Mouse (Mus musculus) hindbrain, postnatal 0 days (tissue): ENCODE measurements at regions not wholly inside any gene's neighbourhood (a gene's known extent, or its start where the extent isn't known, plus 50 kb on each side); places are given as distances from the start of the nearest gene placed in this dataset.

Experiments used
- ATAC-seq: fragments of 200-750 bp; cut with Nextera tagmentation; 2 replicates; pipeline ENCODE4 v1.8.0; 2017; ENCODE audit warnings: mild to moderate bottlenecking, moderate TSS enrichment, moderate library complexity
- DNase-seq: peaks from one replicate; pipeline ENCODE4 v3.0.0-alpha.2; 2015; ENCODE audit warnings: low spot score
- H3K27ac ChIP-seq: fragments of 300-500 bp; sonication (generic); 2 replicates; pipeline ENCODE4 v1.5.1; 2014; ENCODE audit warnings: mild to moderate bottlenecking
- H3K27me3 ChIP-seq: fragments of 300-500 bp; sonication (generic); 2 replicates; pipeline ENCODE4 v1.6.1; 2014; ENCODE audit warnings: low read length, mixed read lengths; ENCODE audit not compliant: insufficient read depth
- H3K36me3 ChIP-seq: fragments of 300-500 bp; sonication (generic); 2 replicates; pipeline ENCODE4 v1.6.1; 2014; ENCODE audit warnings: low read length, mixed read lengths; ENCODE audit not compliant: insufficient read depth
- H3K4me1 ChIP-seq: fragments of 300-500 bp; sonication (generic); 2 replicates; pipeline ENCODE4 v1.6.1; 2014; ENCODE audit warnings: antibody characterized with exemption, low read length, mixed read lengths; ENCODE audit not compliant: insufficient read depth
- H3K4me2 ChIP-seq: fragments of 300-500 bp; sonication (generic); 2 replicates; pipeline ENCODE4 v1.6.1; 2014; ENCODE audit warnings: low read depth, mild to moderate bottlenecking, low read length, moderate library complexity, mixed read lengths
- H3K4me3 ChIP-seq: fragments of 300-500 bp; sonication (generic); 2 replicates; pipeline ENCODE4 v1.5.1; 2014; ENCODE audit warnings: low read length
- H3K9ac ChIP-seq: fragments of 300-500 bp; sonication (generic); replicated peaks from 2 replicates; pipeline ENCODE4 v1.6.1; 2014; ENCODE audit warnings: mild to moderate bottlenecking, low read length, moderate library complexity, mixed read lengths
- H3K9me3 ChIP-seq: fragments of 300-500 bp; sonication (generic); 2 replicates; pipeline ENCODE4 v1.6.1; 2016; ENCODE audit warnings: low read length, mixed read lengths
- CTCF ChIP-seq: IDR thresholded peaks from 2 replicates; pipeline ENCODE4 v1.5.1; 2016; ENCODE audit warnings: antibody characterized with exemption, control low read depth, low read depth
- WGBS: fragments of 180-500 bp; shearing (Covaris S2); extraction: QIAGEN DNeasy Blood & Tissue Kit; methylation state at CpG from one replicate; pipeline ENCODE4 v1.1.7; 2014; 5-methylcytosine and 5-hydroxymethylcytosine counted together

- H3K36me3 ChIP-seq: no peaks in the 10 kb centered on the region
- H3K4me1 ChIP-seq: no peaks in the 10 kb centered on the region
- H3K4me3 ChIP-seq: no peak overlapping the region
- no peak for ATAC-seq
- no peak overlapping the region for H3K9ac ChIP-seq
- WGBS: 87% methylated on average over 4 of the region's 4 CpGs
- TF ChIP-seq CTCF: no peak
- no peaks in the 10 kb centered on the region for H3K9me3 ChIP-seq
- no peak for DNase-seq
- no peak overlapping the region for H3K27ac ChIP-seq
- no peaks in the 10 kb centered on the region for H3K27me3 ChIP-seq
- H3K4me2 ChIP-seq: no peak overlapping the region
Observed at GRCm38 (mm10) chr3:128067861-128068260, 171.7 kb upstream of the Fam241a start.

GRCm38 (mm10) chr3:128054031-128054430, 157.9 kb upstream of the Fam241a start:
- H3K27me3 ChIP-seq: no peaks in the 10 kb centered on the region
- DNase-seq: no peak
- no peak overlapping the region for H3K27ac ChIP-seq
- no peaks in the 10 kb centered on the region for H3K9me3 ChIP-seq
- ATAC-seq: no peak
- no peaks in the 10 kb centered on the region for H3K36me3 ChIP-seq
- H3K4me2 ChIP-seq: no peak overlapping the region
- 78% methylated on average over 9 of the region's 9 CpGs for WGBS
- H3K4me3 ChIP-seq: no peak overlapping the region
- TF ChIP-seq CTCF: no peak
- no peak overlapping the region for H3K9ac ChIP-seq
- H3K4me1 ChIP-seq: no peaks in the 10 kb centered on the region

- ATAC-seq (no peak), DNase-seq (no peak)
- H3K27me3 ChIP-seq: no peaks in the 10 kb centered on the region
- H3K4me1 ChIP-seq: no peaks in the 10 kb centered on the region
- no peak for TF ChIP-seq CTCF
- no peak overlapping the region for H3K4me3 ChIP-seq
- H3K9me3 ChIP-seq: no peaks in the 10 kb centered on the region
- H3K36me3 ChIP-seq: no peaks in the 10 kb centered on the region
- no peak overlapping the region for H3K27ac ChIP-seq
- 83% methylated on average over 3 of the region's 3 CpGs for WGBS
- H3K4me2 ChIP-seq: no peak overlapping the region
- H3K9ac ChIP-seq: no peak overlapping the region
Observed at GRCm38 (mm10) chr3:128043709-128044108, 147.6 kb upstream of the Fam241a start.

- no peak for DNase-seq
- no peak overlapping the region for H3K27ac ChIP-seq
Observed at GRCm38 (mm10) chr3:128040407-128041115, 144.4 kb upstream of the Fam241a start.

GRCm38 (mm10) chr3:128039185-128039584, 143.1 kb upstream of the Fam241a start:
- no peak overlapping the region for H3K4me2 ChIP-seq
- H3K36me3 ChIP-seq: no peaks in the 10 kb centered on the region
- no peaks in the 10 kb centered on the region for H3K27me3 ChIP-seq
- TF ChIP-seq CTCF: no peak
- H3K4me3 ChIP-seq: no peak overlapping the region
- no peaks in the 10 kb centered on the region for H3K9me3 ChIP-seq
- ATAC-seq: no peak
- 55% methylated on average over 5 of the region's 5 CpGs for WGBS
- DNase-seq: no peak
- no peak overlapping the region for H3K27ac ChIP-seq
- H3K4me1 ChIP-seq: no peaks in the 10 kb centered on the region
- no peak overlapping the region for H3K9ac ChIP-seq

More at GRCm38 (mm10) chr3:128040407-128041115, 144.4 kb upstream of the Fam241a start:
- no peak overlapping the region for H3K4me3 ChIP-seq
- no peaks in the 10 kb centered on the region for H3K4me1 ChIP-seq
- TF ChIP-seq CTCF: no peak
- no peaks in the 10 kb centered on the region for H3K9me3 ChIP-seq
- no peak overlapping the region for H3K4me2 ChIP-seq
- no peaks in the 10 kb centered on the region for H3K36me3 ChIP-seq
- no peaks in the 10 kb centered on the region for H3K27me3 ChIP-seq
- no peak overlapping the region for H3K9ac ChIP-seq
- no peak for ATAC-seq
- 70% methylated on average over 12 of the region's 12 CpGs for WGBS

GRCm38 (mm10) chr3:128036538-128036937, 140.4 kb upstream of the Fam241a start:
- Histone ChIP-seq H3K4me2 (no peak overlapping the region), H3K4me3 (no peak overlapping the region), H3K9ac (no peak overlapping the region), H3K27ac (no peak overlapping the region), H3K9me3 (no peaks in the 10 kb centered on the region), H3K36me3 (no peaks in the 10 kb centered on the region), H3K4me1 (no peaks in the 10 kb centered on the region), H3K27me3 (no peaks in the 10 kb centered on the region)
- WGBS: 61% methylated on average over 10 of the region's 10 CpGs
- TF ChIP-seq CTCF: no peak
- ATAC-seq: no peak
- DNase-seq: no peak

GRCm38 (mm10) chr3:128030352-128030751, 134.2 kb upstream of the Fam241a start:
- Histone ChIP-seq H3K4me3 (no peak overlapping the region), H3K9me3 (no peaks in the 10 kb centered on the region), H3K9ac (no peak overlapping the region), H3K4me1 (no peaks in the 10 kb centered on the region), H3K4me2 (no peak overlapping the region), H3K27me3 (no peaks in the 10 kb centered on the region), H3K36me3 (no peaks in the 10 kb centered on the region), H3K27ac (no peak overlapping the region)
- WGBS: 93% methylated on average over 3 of the region's 3 CpGs
- no peak for TF ChIP-seq CTCF
- no peak for DNase-seq
- ATAC-seq: no peak
